Mouse (Mus musculus): ENCODE data around the gene Actr2. TPM values are rescaled to one million over a fixed set of nuclear protein-coding genes. Genes with fewer than 3 reads are reported as not detected.
A peak's percentile ranks its signal among the peaks of the same experiment; 100 is the strongest.
"Not testable (repeated sequence)": the region's sequence is repeated elsewhere in the genome, so short reads cannot be mapped to it uniquely, and the experiment has no call there.

The Actr2 gene
- polyA plus RNA-seq, 1 experiment from 2014 or later = 121 TPM

DNA sequence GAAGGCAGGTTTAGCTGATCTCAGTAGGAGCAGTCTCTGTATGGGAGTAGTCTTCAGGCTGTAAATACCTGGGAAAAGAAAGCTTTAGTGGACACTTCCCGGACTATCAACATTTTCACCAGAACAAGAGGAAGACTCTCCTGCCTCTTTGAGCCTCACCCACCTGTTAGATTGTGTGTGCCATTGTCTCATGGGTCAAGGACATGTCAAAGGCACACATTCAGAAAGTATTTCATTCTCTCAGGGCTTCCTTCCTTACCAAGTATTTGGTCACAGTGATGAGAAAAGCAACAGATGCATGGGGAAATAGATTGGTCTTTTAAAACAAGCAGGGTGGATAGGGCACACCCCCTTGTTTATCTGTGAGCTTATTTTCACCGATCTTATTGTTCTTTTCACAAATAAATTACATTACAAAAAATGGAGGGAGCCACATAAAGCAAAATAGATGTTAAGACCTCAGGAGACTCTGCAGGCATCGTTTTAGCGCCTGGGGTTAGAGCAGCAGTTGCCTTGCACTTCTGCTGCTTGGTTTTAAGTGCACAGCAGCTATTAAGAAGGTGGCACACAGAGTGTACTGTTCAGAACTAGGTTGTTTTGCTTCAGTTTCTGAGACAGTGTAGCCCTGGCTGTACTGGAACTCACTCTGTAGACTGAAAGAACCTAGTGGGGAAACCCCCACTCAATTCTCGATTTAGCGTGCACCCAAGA lies 25.9 kb upstream of the Actr2 start:
- no peaks in the 10 kb centered on the region for H3K36me3 ChIP-seq
- H3K9me3 ChIP-seq = no peaks in the 10 kb centered on the region
- no peak overlapping the region for H3K4me2 ChIP-seq
- H3K4me3 ChIP-seq = no peak overlapping the region
- no peak overlapping the region for H3K9ac ChIP-seq
- H3K27me3 ChIP-seq = no peaks in the 10 kb centered on the region
- H3K4me1 ChIP-seq = no peaks in the 10 kb centered on the region
- 89% methylated on average over 6 of the region's 6 CpGs for WGBS
- ATAC-seq (ENCODE audit: borderline replicate concordance, extremely low read depth, low FRiP score, low TSS enrichment) = no peak
- H3K27ac ChIP-seq = no peak overlapping the region

DNA sequence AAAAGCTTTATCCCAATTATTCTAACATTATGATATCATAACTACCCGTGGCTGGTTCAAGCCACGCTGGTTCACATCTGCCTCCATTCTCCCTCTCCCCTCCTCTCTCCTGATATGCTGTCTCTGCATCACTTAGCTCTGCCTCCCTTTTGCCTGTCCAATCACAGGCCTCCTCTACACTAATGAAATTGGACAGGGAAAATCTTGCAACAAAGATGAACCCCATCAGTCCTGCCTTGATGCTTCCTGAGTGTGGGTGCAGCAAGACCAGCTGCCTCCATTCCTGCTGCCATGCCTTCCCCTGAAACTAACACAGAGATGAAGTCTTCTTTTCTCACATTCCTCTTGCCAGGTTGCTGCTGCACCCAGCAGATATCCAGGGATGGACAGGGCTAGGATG lies 25.2 kb upstream of the Actr2 start:
- Histone ChIP-seq H3K4me1 (no peaks in the 10 kb centered on the region), H3K9me3 (no peaks in the 10 kb centered on the region), H3K4me2 (no peak overlapping the region), H3K27ac (no peak overlapping the region), H3K9ac (no peak overlapping the region), H3K27me3 (no peaks in the 10 kb centered on the region), H3K4me3 (no peak overlapping the region), H3K36me3 (no peaks in the 10 kb centered on the region)
- WGBS = 76% methylated on average over 2 of the region's 2 CpGs
- ATAC-seq (ENCODE audit: borderline replicate concordance, extremely low read depth, low FRiP score, low TSS enrichment) = no peak

DNA sequence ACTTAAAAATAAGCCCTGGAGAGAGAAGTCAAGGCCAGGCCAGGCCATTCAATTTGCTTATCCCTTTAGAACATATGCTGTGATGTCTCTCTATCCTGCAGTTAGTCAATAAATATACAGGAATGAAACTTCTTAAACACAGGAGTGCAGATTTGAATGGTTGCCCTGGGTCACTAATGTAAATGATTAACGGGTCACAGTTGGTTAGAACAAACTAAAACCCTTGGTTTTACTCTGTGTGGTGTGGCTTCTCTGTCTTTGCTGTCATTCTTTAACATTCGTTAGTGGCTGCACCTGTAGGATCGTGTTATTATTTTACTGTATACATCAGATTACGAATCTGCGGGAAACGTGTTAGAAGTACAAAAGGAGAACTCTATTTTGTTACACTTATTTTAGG lies 23.6 kb upstream of the Actr2 start:
- no peak overlapping the region for H3K27ac ChIP-seq
- WGBS = 77% methylated on average over 6 of the region's 6 CpGs
- ATAC-seq (ENCODE audit: borderline replicate concordance, extremely low read depth, low FRiP score, low TSS enrichment) = no peak
- H3K36me3 ChIP-seq = no peaks in the 10 kb centered on the region
- no peaks in the 10 kb centered on the region for H3K9me3 ChIP-seq
- H3K4me2 ChIP-seq = no peak overlapping the region
- no peak overlapping the region for H3K9ac ChIP-seq
- no peaks in the 10 kb centered on the region for H3K27me3 ChIP-seq
- H3K4me3 ChIP-seq = no peak overlapping the region
- H3K4me1 ChIP-seq = no peaks in the 10 kb centered on the region

DNA sequence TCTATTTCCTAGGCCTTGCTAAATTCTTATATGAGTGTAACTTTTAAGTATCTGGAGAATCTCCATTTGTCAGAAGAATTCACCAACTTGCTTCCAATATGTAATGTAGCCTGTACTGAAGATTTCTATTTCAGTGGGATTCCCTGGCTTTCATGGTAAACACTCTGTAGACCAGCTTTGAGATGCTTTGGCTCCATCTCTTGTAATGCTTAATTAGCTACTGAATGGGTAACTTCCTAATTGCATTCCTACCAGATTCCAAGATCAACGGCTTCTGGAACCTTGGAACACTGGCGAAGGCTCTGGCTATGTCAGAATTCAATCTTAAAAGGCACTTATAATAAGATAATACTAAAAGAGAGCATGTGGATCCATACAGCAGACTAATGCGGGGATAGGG lies 22.2 kb upstream of the Actr2 start:
- H3K9me3 ChIP-seq; H3K4me3 ChIP-seq; H3K4me1 ChIP-seq; H3K27ac ChIP-seq; ATAC-seq (ENCODE audit: borderline replicate concordance, extremely low read depth, low FRiP score, low TSS enrichment); H3K27me3 ChIP-seq; H3K9ac ChIP-seq; H3K4me2 ChIP-seq; H3K36me3 ChIP-seq: not testable (repeated sequence)
- 71% methylated on average over 3 of the region's 3 CpGs for WGBS

GRCm38 (mm10) chr11:20133721-20134120 lies 21.0 kb upstream of the Actr2 start:
- H3K9me3 ChIP-seq = no peaks in the 10 kb centered on the region
- no peaks in the 10 kb centered on the region for H3K36me3 ChIP-seq
- no peaks in the 10 kb centered on the region for H3K27me3 ChIP-seq
- no peak overlapping the region for H3K4me2 ChIP-seq
- WGBS = 78% methylated on average over 1 of the region's 1 CpGs
- H3K9ac ChIP-seq = no peak overlapping the region
- ATAC-seq (ENCODE audit: borderline replicate concordance, extremely low read depth, low FRiP score, low TSS enrichment) = no peak
- H3K4me3 ChIP-seq = no peak overlapping the region
- H3K27ac ChIP-seq = no peak overlapping the region
- H3K4me1 ChIP-seq = no peaks in the 10 kb centered on the region

- peak overlapping the region; percentile 21; the same call in 1 of the 2 replicates for H3K4me3 ChIP-seq
- H3K36me3 ChIP-seq = no peaks in the 10 kb centered on the region
- no peaks in the 10 kb centered on the region for H3K4me1 ChIP-seq
- no peaks in the 10 kb centered on the region for H3K27me3 ChIP-seq
- H3K27ac ChIP-seq = no peak overlapping the region
- no peaks in the 10 kb centered on the region for H3K9me3 ChIP-seq
- ATAC-seq (ENCODE audit: borderline replicate concordance, extremely low read depth, low FRiP score, low TSS enrichment) = no peak; the same call in none of the 2 replicates
- no peak overlapping the region for H3K9ac ChIP-seq
- 31% methylated on average over 12 of the region's 12 CpGs for WGBS
- peak overlapping the region; percentile 48 for H3K4me2 ChIP-seq
These were observed 20.3 kb upstream of the Actr2 start for GRCm38 (mm10) chr11:20132955-20133562.

- Histone ChIP-seq H3K27me3 (no peaks in the 10 kb centered on the region), H3K9me3 (no peaks in the 10 kb centered on the region), H3K4me3 (no peak overlapping the region), H3K36me3 (no peaks in the 10 kb centered on the region), H3K9ac (no peak overlapping the region), H3K4me2 (no peak overlapping the region), H3K27ac (peak overlapping the region; percentile 15; the same call in 1 of the 2 replicates), H3K4me1 (0 out of 2 replicates have a peak, but pooled peaks cover 4% of the 10 kb centered on the region)
- ATAC-seq (ENCODE audit: borderline replicate concordance, extremely low read depth, low FRiP score, low TSS enrichment) = peak; percentile 70
- 61% methylated on average over 10 of the region's 10 CpGs for WGBS
These were observed 14.2 kb upstream of the Actr2 start for GRCm38 (mm10) chr11:20126673-20127516.

DNA sequence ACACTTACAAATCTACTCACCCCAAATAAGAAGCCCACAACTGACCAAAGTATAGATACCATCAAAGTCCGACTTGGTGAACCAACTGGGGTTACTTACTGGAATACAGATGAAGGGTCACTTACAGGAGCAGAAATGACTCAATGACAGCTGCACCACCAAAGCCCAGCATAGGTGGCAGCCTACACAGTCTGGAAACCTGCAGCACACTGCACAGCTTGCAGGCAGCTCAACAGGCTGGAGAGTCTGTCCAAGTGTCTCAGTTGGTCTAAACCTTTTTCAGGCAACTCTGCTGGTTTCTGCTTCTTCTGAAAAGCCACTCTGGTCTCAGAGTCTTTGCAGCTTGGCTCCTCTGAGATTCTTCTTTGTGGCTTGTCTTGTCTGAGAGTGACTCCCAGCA lies 12.7 kb upstream of the Actr2 start:
- no peak for ATAC-seq (ENCODE audit: borderline replicate concordance, extremely low read depth, low FRiP score, low TSS enrichment)
- no peaks in the 10 kb centered on the region for H3K36me3 ChIP-seq
- no peak overlapping the region for H3K4me3 ChIP-seq
- no peaks in the 10 kb centered on the region for H3K9me3 ChIP-seq
- WGBS = 67% methylated on average over 1 of the region's 1 CpGs
- no peak overlapping the region for H3K9ac ChIP-seq
- H3K27ac ChIP-seq = no peak overlapping the region
- no peak overlapping the region for H3K4me2 ChIP-seq
- H3K27me3 ChIP-seq = no peaks in the 10 kb centered on the region
- 0 out of 2 replicates have a peak, but pooled peaks cover 4% of the 10 kb centered on the region for H3K4me1 ChIP-seq

- Histone ChIP-seq H3K27me3 (no peaks in the 10 kb centered on the region), H3K9me3 (no peaks in the 10 kb centered on the region), H3K4me1 (peaks cover 7% of the 10 kb centered on the region), H3K9ac (no peak overlapping the region), H3K4me2 (no peak overlapping the region), H3K4me3 (no peak overlapping the region), H3K27ac (no peak overlapping the region), H3K36me3 (no peaks in the 10 kb centered on the region)
- 93% methylated on average over 4 of the region's 4 CpGs for WGBS
- no peak for ATAC-seq (ENCODE audit: borderline replicate concordance, extremely low read depth, low FRiP score, low TSS enrichment)
These were observed 4.0 kb upstream of the Actr2 start for GRCm38 (mm10) chr11:20116701-20117100.

- Histone ChIP-seq H3K27me3 (no peaks in the 10 kb centered on the region), H3K27ac (no peak overlapping the region), H3K9ac (no peak overlapping the region), H3K9me3 (no peaks in the 10 kb centered on the region), H3K4me1 (peaks cover 11% of the 10 kb centered on the region), H3K4me3 (no peak overlapping the region), H3K4me2 (no peak overlapping the region), H3K36me3 (no peaks in the 10 kb centered on the region)
- no peak for ATAC-seq (ENCODE audit: borderline replicate concordance, extremely low read depth, low FRiP score, low TSS enrichment)
- WGBS = 74% methylated on average over 5 of the region's 5 CpGs
These were observed 3.4 kb upstream of the Actr2 start for GRCm38 (mm10) chr11:20116030-20116551.

- H3K4me3 ChIP-seq = peak overlapping the region; percentile 69
- peak; percentile 68 for ATAC-seq (ENCODE audit: borderline replicate concordance, extremely low read depth, low FRiP score, low TSS enrichment)
- H3K4me2 ChIP-seq = peak overlapping the region; percentile 56
- H3K36me3 ChIP-seq = peaks cover 7% of the 10 kb centered on the region
- H3K9ac ChIP-seq = peak overlapping the region; percentile 62
- H3K4me1 ChIP-seq = peaks cover 14% of the 10 kb centered on the region
- H3K27ac ChIP-seq = peak overlapping the region; percentile 90
- H3K27me3 ChIP-seq = no peaks in the 10 kb centered on the region
- WGBS = under 1% methylated on average over 49 of the region's 50 CpGs
- no peaks in the 10 kb centered on the region for H3K9me3 ChIP-seq
These were observed 540 bp downstream of the Actr2 start for GRCm38 (mm10) chr11:20112006-20112740.
